Mouse (Mus musculus) bone marrow, adult 2 months (tissue): ENCODE data around the gene Avpi1. TPM values are rescaled to one million over a fixed set of nuclear protein-coding genes. Genes with fewer than 3 reads are reported as not detected.

Experiments used
- H3K27ac ChIP-seq: fragments of 200-500 bp; 2 replicates; pipeline ENCODE4 v1.5.1; 2012; ENCODE audit warnings: low read depth, mild to moderate bottlenecking, control low read depth, inconsistent platforms, low read length; ENCODE audit not compliant: control insufficient read depth, poor library complexity, insufficient read depth
- H3K4me1 ChIP-seq: fragments of 200-500 bp; 2 replicates; pipeline ENCODE4 v1.6.1; 2011; ENCODE audit warnings: low read length; ENCODE audit not compliant: control insufficient read depth, insufficient read depth
- H3K4me3 ChIP-seq: fragments of 200-500 bp; replicated peaks from 2 replicates; pipeline ENCODE3; 2011; ENCODE audit warnings: mild to moderate bottlenecking, low read depth, low read length, control low read depth; ENCODE audit not compliant: control insufficient read depth
- CTCF ChIP-seq: fragments of 200-500 bp; IDR thresholded peaks from 2 replicates; pipeline ENCODE4 v1.5.1; 2011; ENCODE audit warnings: low read length, control low read depth; ENCODE audit not compliant: control insufficient read depth, insufficient read depth
- POLR2A ChIP-seq: fragments of 200-500 bp; IDR thresholded peaks from 2 replicates; pipeline ENCODE4 v1.6.1; 2011; ENCODE audit warnings: low read depth, mild to moderate bottlenecking, control low read depth, low read length, borderline replicate concordance; ENCODE audit not compliant: control insufficient read depth
- WGBS: fragments of 180-500 bp; shearing (Covaris S2); methylation state at CpG from one replicate; pipeline ENCODE4 v1.1.7; 2018; 5-methylcytosine and 5-hydroxymethylcytosine counted together
- polyA plus RNA-seq: library from polyadenylated mRNA; stranded (reverse); fragments of >200 nt; gene quantifications from 2 replicates; pipeline ENCODE4 v1.2.4, GENCODE M21; 2011; ENCODE audit warnings: low replicate concordance; ENCODE audit not compliant: missing spikeins, insufficient read depth, insufficient read length

Avpi1 gene
- polyA plus RNA-seq, 1 experiment: 2.9 TPM

DNA sequence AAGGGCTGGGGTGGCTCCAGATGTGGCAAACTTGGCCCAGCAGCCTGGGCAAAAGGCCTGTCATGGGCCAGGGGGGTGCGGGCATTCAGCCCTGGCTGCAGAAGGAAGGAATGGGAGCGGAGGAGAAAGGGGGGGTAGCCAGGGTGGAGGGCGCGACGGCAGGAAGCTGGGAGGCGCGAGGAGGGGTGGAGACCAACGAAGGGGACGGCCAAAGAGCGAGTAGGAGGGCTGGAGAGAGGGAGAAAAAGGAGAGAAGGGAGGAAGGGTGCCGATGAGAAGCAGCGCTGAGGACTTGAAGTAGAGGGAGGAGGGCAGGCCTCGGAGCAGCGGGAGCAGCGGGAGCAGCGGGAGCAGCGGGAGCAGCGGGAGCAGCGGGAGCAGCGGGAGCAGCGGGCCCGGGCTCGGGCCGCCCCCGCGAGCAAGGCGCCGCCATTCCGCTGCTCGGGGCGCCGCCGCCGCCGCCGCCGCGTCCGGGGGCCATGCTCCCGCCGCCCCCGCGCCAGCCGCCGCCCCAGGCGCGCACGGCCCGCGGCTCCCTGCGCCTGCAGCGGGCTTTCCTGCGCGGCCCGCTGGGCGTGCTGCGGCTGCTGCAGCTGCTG is 18.4 kb upstream of the Avpi1 start, which contains the start of gene Marveld1:
TSS of gene Marveld1 (plus strand) at position 231 of the 599 bp plus-strand sequence.
- 2% methylated on average over 56 of the region's 57 CpGs for WGBS
- Histone ChIP-seq H3K4me3 (peak within 1 kb of the TSS; percentile 81), H3K27ac (peak within 1 kb of the TSS; percentile 75), H3K4me1 (peaks cover 5% of the 10 kb centered on the region; the same call in 1 of the 2 replicates)
- TF ChIP-seq CTCF: no peak
- TF ChIP-seq POLR2A: peak; percentile 17; the same call in 1 of the 2 replicates

- Histone ChIP-seq H3K27ac (no peak overlapping the region), H3K4me1 (peaks cover 5% of the 10 kb centered on the region; the same call in 1 of the 2 replicates), H3K4me3 (no peak overlapping the region)
- TF ChIP-seq POLR2A (no peak), CTCF (no peak)
- 68% methylated on average over 9 of the region's 9 CpGs for WGBS
These were observed 17.6 kb upstream of the Avpi1 start for GRCm38 (mm10) chr19:42146276-42147010.

- Histone ChIP-seq H3K4me3 (no peak overlapping the region), H3K27ac (no peak overlapping the region), H3K4me1 (peaks cover 5% of the 10 kb centered on the region; the same call in 1 of the 2 replicates)
- TF ChIP-seq POLR2A: no peak
- TF ChIP-seq CTCF: no peak
- 86% methylated on average over 2 of the region's 2 CpGs for WGBS
These were observed 16.9 kb upstream of the Avpi1 start for GRCm38 (mm10) chr19:42145731-42146130.

- no peak overlapping the region for H3K4me3 ChIP-seq
- H3K4me1 ChIP-seq: peaks cover 5% of the 10 kb centered on the region; the same call in 1 of the 2 replicates
- TF ChIP-seq POLR2A (no peak), CTCF (no peak)
- H3K27ac ChIP-seq: no peak overlapping the region
- WGBS: 41% methylated on average over 4 of the region's 4 CpGs
These were observed 16.4 kb upstream of the Avpi1 start for GRCm38 (mm10) chr19:42145210-42145609.

- no peak overlapping the region for H3K27ac ChIP-seq
- H3K4me3 ChIP-seq: no peak overlapping the region
- 34% methylated on average over 8 of the region's 8 CpGs for WGBS
- TF ChIP-seq POLR2A (no peak), CTCF (peak; percentile 75)
- H3K4me1 ChIP-seq: peaks cover 5% of the 10 kb centered on the region; the same call in 1 of the 2 replicates
These were observed 15.8 kb upstream of the Avpi1 start for GRCm38 (mm10) chr19:42144541-42145167.

DNA sequence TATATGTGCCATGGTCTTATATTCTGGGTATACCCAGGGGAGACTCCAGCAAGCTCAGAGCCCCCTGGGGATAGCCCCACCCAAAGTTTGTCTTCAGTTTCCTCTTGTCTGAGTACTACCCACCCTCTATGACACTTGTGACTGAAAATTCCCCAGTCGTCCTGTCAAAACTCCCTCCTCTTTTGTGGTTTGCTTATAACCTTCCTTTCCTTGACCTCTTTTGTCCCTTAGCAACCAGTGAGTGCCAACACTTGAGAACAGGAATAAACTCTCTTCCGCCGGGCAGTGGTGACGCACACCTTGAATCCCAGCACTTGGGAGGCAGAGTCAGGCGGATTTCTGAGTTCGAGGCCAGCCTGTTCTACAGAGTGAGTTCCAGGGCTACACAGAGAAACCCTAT is 15.2 kb upstream of the Avpi1 start:
- H3K4me1 ChIP-seq: peaks cover 5% of the 10 kb centered on the region; the same call in 1 of the 2 replicates

DNA sequence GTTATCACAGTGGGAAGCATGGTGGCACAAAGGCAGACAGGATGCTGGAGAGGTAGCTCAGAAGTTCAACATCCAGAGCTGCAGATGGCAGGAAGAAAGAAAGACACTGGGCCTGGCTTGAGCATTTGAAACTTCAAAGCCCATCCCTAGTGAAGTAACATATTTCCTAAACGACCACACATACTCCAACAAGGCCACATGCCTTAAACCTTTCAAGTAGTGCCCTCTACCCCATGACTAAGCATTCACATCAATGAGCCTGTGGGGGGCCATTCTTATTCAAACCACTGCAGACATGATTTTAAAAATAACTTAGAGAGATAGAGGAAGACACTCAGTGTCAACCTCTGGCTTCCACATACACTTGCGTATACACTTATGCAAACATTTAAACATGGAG is 13.9 kb upstream of the Avpi1 start:
- 71% methylated on average over 2 of the region's 2 CpGs for WGBS
- no peak for TF ChIP-seq POLR2A
- no peak for TF ChIP-seq CTCF
- Histone ChIP-seq H3K27ac (no peak overlapping the region), H3K4me3 (no peak overlapping the region), H3K4me1 (peaks cover 5% of the 10 kb centered on the region; the same call in 1 of the 2 replicates)

More for the DNA sequence above, 15.2 kb upstream of the Avpi1 start:
- Histone ChIP-seq H3K4me3 (no peak overlapping the region), H3K27ac (no peak overlapping the region)
- 43% methylated on average over 6 of the region's 6 CpGs for WGBS
- TF ChIP-seq CTCF (no peak), POLR2A (no peak)

GRCm38 (mm10) chr19:42141998-42142397 is 13.1 kb upstream of the Avpi1 start:
- TF ChIP-seq CTCF: no peak
- TF ChIP-seq POLR2A: no peak
- 83% methylated on average over 3 of the region's 3 CpGs for WGBS
- H3K4me1 ChIP-seq: peaks cover 5% of the 10 kb centered on the region; the same call in 1 of the 2 replicates
- no peak overlapping the region for H3K27ac ChIP-seq
- H3K4me3 ChIP-seq: no peak overlapping the region
